Mouse (Mus musculus) stomach, postnatal 0 days (tissue): ENCODE results near the gene Cnih2.

Experiments
- CTCF ChIP-seq: IDR thresholded peaks from 2 replicates; pipeline ENCODE4 v1.5.1; 2016; ENCODE audit warnings: antibody characterized with exemption, low read depth, mild to moderate bottlenecking, moderate library complexity
- EP300 ChIP-seq: optimal IDR thresholded peaks from 2 replicates; pipeline ENCODE3; 2016; ENCODE audit warnings: antibody characterized with exemption

DNA sequence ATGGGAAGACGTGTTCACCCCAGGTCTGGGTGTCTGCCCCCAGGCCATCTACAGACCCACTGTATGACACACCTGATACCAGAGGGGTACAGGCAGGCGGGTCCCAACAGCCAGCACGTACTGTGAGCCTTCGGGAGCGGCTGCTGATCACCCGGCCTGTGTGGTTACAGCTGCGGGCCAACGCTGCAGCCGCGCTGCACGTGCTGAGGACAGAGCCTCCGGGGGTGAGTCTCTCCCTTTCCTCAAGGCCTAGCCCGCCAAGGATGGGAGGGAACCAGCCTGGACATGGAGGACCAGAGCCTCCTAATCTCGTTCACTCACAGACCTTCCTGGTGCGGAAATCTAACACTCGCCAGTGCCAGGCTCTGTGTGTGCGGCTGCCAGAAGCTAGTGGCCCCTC is 47.3 kb downstream of the Cnih2 start:
- TF ChIP-seq CTCF: no peak
- TF ChIP-seq EP300: no peak
